Mouse (Mus musculus) adrenal gland, postnatal 14 days (tissue): Measurements from ENCODE around the gene Tbl2. TPM values are rescaled to one million over a fixed set of nuclear protein-coding genes. Genes with fewer than 3 reads are reported as not detected.
A peak's percentile ranks its signal among the peaks of the same experiment; 100 is the strongest.

Source experiments
- DNase-seq: peaks from one replicate; pipeline ENCODE4 v3.0.0; 2021; ENCODE audit warnings: mixed read lengths
- long read RNA-seq, 2 experiments: library from polyadenylated mRNA; stranded (forward); transcript quantifications; one replicate each; pipeline ENCODE4 v2.0.0; 2021
- total RNA-seq: library from RNA; stranded (reverse); gene quantifications from 2 replicates; pipeline ENCODE4 v1.2.3, GENCODE M21; 2021

Gene Tbl2
- 26.5 and 26.6 TPM in 2 replicates for total RNA-seq
- long read RNA-seq, experiment 1, full-length matches to known transcripts = 20 of 29 reads
- long read RNA-seq, experiment 1, partial matches to known transcripts = 1 of 29 reads
- long read RNA-seq, experiment 1, other reads (novel, unspliced or antisense) = 8 of 29 reads
- long read RNA-seq, experiment 2, full-length matches to known transcripts = 7 of 13 reads
- long read RNA-seq, experiment 2, partial matches to known transcripts = 5 of 13 reads
- long read RNA-seq, experiment 2, other reads (novel, unspliced or antisense) = 1 of 13 reads

GRCm38 (mm10) chr5:135149053-135149819, at the start of gene Tbl2:
Gene Tbl2 (plus strand): TSS chr5:135149657.
- DNase-seq = peak; percentile 99

- no peak for DNase-seq
Measured at GRCm38 (mm10) chr5:135100981-135101380, 48.5 kb upstream of the Tbl2 start.

DNA sequence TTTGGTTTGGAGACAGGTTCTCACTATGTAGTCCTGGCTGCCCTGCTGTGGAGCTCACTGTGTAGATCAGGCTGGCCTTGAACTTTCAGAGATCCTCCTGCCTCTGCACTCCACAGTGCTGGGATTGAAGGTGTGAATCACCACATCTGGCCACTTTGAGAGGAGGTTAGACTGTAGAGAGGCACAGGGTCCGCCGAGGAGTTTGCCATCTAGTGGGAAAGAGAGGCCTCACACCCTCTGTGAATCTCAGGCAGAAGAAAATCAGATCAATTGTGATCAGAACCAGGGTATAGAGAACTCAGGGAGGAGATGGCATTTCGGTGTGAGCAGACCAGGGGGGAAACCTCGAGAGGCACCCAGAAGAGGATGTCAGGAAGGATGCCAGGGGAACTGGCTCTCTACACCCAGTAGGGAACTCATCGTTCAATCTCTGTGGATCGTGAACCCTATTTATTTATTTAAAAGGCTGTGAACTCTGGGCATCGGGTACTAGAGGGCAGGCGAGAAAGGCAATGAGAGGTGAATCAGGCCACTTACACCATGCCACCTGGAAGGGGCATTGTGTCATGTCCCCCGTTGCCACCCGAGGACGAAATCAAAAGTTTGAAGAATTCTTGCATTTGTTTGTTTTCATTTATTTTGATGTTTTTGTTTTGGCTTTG, 45.3 kb upstream of the Tbl2 start:
- peak; percentile 42 for DNase-seq

- DNase-seq = peak; percentile 91
Measured at GRCm38 (mm10) chr5:135106758-135107256, 42.6 kb upstream of the Tbl2 start.

DNA sequence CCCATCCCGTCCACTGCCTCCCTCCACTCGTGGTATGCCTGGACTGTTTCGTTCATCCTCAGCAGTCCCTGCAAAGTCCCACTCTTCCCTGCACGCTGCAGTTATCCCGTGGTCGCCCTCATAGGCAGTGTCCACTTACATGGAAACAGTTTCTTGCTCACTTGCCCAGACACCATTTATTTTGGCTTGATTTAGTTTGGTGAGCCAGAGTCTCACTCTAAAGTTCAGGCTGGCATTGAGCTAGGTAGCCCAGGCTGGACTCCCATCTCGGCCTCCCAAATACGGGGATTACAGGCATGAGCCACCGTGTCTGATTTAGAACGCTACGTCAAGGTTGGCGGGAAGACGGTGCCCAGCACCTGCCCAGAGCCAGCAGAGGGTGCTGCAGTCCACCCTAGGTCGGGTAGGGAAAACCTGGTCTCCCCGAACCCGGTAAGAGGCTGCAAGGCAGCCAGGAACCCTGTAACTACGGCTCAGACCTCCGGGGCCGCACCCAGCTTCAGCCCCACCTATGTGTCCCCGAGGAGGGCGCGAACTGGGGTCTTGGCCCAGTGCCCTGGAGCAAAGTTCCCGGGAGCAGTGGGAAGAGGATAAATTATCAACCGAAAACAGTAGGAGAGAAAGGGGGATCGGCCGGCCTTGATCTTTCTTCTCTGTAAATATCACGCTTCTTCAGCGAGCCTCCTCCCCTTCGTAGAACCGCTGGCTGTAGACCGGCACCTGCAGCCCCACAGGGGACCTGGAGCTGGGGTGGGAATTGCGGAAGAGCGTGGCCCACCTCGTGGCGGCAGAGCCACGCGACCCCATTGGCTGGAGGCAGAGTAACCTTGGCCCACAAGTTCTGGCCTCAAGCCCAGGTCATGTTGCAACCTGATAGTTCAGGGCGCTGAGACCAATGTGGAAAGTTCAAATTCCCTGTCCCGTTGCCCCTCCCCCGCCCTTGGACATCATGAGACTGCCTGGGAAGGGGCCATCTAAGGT, 41.6 kb upstream of the Tbl2 start:
- peak; percentile 93 for DNase-seq

DNA sequence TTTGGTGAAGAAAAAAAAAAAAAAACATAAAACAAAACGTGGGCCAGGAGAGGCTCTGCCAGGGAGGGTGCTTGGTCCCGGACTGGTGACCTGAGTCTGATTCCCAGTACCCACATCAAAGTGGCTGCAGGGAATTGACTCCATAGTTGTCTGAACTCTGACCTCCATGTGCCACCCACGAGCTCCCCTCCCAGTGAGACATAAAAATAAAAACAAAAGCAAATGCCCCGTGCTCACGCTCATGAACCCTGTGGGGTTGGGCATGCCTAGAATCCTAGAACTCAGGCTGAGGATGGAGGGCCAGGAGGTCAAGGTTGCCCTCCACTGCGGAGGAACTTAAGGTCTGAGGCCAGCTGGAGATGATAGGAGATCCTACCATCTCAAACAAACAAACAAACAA, 40.4 kb upstream of the Tbl2 start:
- DNase-seq = no peak

GRCm38 (mm10) chr5:135109426-135109825, 40.0 kb upstream of the Tbl2 start:
- peak; percentile 74 for DNase-seq

DNA sequence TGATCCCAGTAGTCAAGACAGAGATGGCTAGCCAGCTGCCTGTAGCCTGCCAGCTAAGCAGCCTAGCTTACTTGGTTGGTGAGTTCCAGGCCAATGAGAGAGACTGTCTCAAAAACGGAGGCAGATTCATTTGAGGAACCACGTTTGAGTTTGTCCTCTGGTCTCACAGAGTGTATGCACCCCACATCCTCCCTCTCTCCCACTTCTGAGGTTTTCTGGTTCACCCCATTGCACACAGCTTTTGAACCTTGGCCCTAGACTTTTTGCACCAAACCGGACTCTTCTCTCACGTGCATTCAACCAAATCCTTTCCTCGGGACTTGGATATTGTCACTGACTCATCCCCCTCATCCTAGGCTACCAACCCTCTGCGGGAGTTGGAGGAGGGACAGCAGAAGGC, 39.5 kb upstream of the Tbl2 start:
- no peak for DNase-seq

DNA sequence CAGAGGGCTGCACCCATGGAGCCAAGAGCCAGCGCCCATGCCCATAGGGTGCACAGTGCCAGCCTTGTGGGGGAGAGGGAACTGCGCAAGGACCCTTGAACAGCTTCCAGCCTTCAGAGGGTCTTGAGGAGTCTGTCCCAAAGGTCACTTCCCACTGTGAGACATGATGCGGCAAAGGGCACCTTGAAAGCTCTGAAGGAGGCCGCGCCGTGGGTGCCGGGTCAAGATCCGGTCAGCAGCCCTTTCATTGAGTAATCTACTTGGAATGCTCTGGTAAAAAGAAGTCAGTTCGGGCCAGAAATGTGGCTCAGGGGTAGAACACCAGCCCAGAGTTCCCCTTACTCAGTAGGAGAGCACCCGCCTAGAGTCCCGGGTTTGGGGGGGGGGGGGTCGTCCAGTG, 35.7 kb upstream of the Tbl2 start:
- DNase-seq = no peak

- DNase-seq = no peak
Measured at GRCm38 (mm10) chr5:135115241-135115640, 34.2 kb upstream of the Tbl2 start.

DNA sequence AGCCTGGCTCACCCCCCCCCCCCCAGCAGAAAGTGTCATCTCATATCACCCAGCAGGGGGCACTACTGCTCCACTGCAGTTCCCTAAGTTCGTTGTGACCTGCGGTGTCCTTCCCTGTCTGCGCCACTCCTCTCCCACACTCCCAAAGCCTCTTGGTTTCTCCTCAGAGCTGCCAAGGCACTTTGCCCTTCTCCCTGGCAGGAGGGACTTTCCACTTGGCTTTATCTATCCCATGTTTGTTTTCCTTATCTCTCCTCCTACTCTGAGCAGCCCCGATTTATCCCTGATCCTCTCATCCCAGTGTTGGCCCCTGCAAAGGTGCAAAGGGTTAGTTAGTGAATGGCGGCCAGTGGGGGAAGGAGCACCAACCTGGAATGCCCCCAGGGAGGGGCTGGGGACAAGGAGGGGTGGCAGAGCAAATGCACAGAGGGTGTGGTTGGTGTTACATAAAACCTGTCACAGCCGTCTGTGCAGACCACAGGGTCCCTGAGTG, 30.8 kb upstream of the Tbl2 start:
- DNase-seq = peak; percentile 88

DNA sequence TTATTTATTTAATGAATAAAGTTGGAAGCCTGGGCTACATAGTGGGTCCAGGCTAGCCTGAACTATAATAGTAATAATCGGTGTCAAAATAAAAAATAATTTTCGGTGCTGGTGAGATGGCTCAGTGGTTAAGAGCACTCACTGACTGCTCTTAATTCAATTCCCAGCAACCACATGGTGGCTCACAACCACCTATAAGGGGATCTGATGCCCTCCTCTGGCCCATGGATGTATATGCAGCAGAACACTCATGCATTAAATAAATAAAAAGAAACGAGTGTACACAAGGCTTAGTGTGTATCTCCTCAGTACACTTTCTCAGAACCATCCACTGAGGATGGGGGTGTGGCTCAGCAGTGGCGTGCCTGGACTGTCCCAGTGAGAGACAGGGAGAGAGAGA, 28.7 kb upstream of the Tbl2 start:
- no peak for DNase-seq

GRCm38 (mm10) chr5:135126121-135126520, 23.3 kb upstream of the Tbl2 start:
- DNase-seq = no peak

DNA sequence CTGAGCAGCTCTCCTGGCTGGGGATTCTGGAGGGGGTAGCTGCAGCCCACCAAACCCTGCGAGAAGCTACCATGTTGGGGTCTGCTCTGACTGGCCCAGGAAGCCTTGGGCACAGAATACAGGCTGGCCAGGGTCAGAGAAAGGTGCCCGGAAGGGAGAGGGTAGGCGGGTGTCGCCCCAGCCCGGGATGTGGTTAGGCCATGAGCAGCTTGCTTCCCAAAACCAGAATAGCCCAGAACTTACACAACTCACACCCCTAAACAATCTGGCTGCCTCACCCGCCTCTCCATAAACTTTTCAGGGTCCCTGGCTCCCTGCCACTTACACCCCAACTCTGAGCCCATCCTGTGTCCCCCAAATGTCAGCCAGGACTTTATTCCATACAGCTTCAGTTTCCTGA, 21.8 kb upstream of the Tbl2 start:
- no peak for DNase-seq

DNA sequence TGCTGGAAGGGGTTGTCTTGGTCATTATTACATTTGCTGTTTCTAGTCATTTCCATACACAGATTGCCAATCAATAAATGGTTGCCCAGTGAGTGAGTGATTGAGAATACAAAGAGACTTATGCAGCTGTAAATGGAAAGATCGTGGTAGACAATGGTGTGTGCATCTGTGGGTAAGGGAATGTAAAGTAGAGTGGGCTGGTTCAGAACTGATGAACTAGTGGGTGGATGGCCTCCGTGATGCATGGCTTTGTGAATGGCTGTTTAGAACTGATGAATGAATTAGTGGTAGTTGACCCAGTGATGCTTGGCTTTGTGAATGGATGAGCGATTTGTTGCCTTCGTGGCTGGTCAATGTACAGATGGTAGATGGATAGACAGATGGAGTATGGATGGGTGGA, 19.7 kb upstream of the Tbl2 start:
- no peak for DNase-seq

- DNase-seq = no peak
Measured at GRCm38 (mm10) chr5:135133736-135134405, 15.6 kb upstream of the Tbl2 start.

- DNase-seq = peak; percentile 65
Measured at GRCm38 (mm10) chr5:135134534-135134933, 14.9 kb upstream of the Tbl2 start.

DNA sequence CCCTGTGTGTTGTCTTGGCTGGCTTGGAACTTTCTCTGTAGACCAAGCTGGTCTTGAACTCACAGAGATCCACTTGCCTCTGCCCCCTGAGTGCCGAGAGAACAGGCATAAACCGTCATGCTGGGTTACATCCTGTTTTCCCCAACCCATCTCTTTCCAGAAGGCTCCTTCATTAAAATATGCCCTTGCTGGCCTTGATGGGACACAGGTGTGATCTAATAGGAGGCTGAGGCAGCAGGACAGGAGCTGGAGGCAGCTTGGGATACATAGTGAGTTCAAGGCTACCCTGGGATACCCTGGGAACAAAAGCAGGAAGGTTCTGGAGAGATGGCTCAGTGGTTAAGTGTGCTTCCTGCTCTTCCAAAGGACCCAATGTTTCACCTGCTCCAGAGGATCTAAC, 9.6 kb upstream of the Tbl2 start:
- DNase-seq = no peak

GRCm38 (mm10) chr5:135144469-135144868, 5.0 kb upstream of the Tbl2 start:
- no peak for DNase-seq

- no peak for DNase-seq
Measured at GRCm38 (mm10) chr5:135145532-135145931, 3.9 kb upstream of the Tbl2 start.

- no peak for DNase-seq
Measured at GRCm38 (mm10) chr5:135145955-135146354, 3.5 kb upstream of the Tbl2 start.
